Mouse (Mus musculus): ENCODE measurements at regions not wholly inside any gene's neighbourhood (a gene's known extent, or its start where the extent isn't known, plus 50 kb on each side); places are given as distances from the start of the nearest gene placed in this dataset.

DNA sequence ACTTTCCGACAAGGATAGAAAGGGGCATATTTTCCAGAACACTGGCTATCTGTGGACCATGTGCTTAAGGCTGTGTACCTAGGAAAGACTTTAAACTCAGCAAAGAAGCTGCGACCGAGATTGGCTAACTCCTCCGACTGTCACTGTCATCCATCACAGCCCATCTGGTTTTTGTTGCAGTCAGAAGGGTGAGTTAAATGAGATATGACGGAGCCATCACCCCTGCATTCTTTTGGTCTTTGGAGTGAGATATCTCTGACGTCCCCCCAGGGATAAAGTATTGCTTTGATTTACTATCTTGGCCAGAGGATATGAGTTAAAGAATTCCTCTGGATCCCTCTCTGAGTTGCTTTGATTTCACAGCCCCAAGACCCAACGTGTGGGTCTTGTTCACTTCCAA lies 160.0 kb upstream of the Ubash3b start:
- TF ChIP-seq EP300 (IDR thresholded peaks at IDR 0.05; ENCODE audit: low read depth) (no peak), CTCF (IDR thresholded peaks at IDR 0.05; ENCODE audit: low read depth) (no peak)
- H3K4me2 ChIP-seq (ENCODE audit: low read depth) = no peak overlapping the region
- H3K4me1 ChIP-seq (replicated peaks; ENCODE audit: control insufficient read depth in 2 of 2, insufficient read depth in 2 of 2, low read length in 1 of 2) = no peaks in the 10 kb centered on the region
- H3K27me3 ChIP-seq (ENCODE audit: control insufficient read depth, insufficient read depth, low read length) = no peaks in the 10 kb centered on the region
- H3K9me3 ChIP-seq (ENCODE audit: control insufficient read depth, low read length) = no peaks in the 10 kb centered on the region
- no peaks in the 10 kb centered on the region for H3K36me3 ChIP-seq (replicated peaks; ENCODE audit: control insufficient read depth, insufficient read depth, low read depth)
- DNase-seq (ENCODE audit: low read depth in 3 of 3, low spot score in 3 of 3) (no peak), ATAC-seq (ENCODE audit: insufficient read depth) (no peak)
- no peak overlapping the region for H3K9ac ChIP-seq (replicated peaks)
- no peak overlapping the region for H3K4me3 ChIP-seq (ENCODE audit: insufficient read depth in 1 of 2, low read depth in 2 of 2, low read length in 2 of 2)
- H3K27ac ChIP-seq = no peak overlapping the region
- 61% methylated on average over 7 of the region's 7 CpGs for WGBS (ENCODE audit: insufficient replicate concordance)

- DNase-seq (ENCODE audit: low read depth in 3 of 3, low spot score in 3 of 3) (no peak), ATAC-seq (ENCODE audit: insufficient read depth) (no peak)
- no peak overlapping the region for H3K27ac ChIP-seq
- TF ChIP-seq CTCF (IDR thresholded peaks at IDR 0.05; ENCODE audit: low read depth) (no peak), EP300 (IDR thresholded peaks at IDR 0.05; ENCODE audit: low read depth) (no peak)
- H3K4me1 ChIP-seq (replicated peaks; ENCODE audit: control insufficient read depth in 2 of 2, insufficient read depth in 2 of 2, low read length in 1 of 2) = no peaks in the 10 kb centered on the region
- no peak overlapping the region for H3K9ac ChIP-seq (replicated peaks)
- WGBS (ENCODE audit: insufficient replicate concordance) = 34% methylated on average over 2 of the region's 2 CpGs
- no peaks in the 10 kb centered on the region for H3K36me3 ChIP-seq (replicated peaks; ENCODE audit: control insufficient read depth, insufficient read depth, low read depth)
- H3K9me3 ChIP-seq (ENCODE audit: control insufficient read depth, low read length) = no peaks in the 10 kb centered on the region
- H3K4me2 ChIP-seq (ENCODE audit: low read depth) = no peak overlapping the region
- no peak overlapping the region for H3K4me3 ChIP-seq (ENCODE audit: insufficient read depth in 1 of 2, low read depth in 2 of 2, low read length in 2 of 2)
- no peaks in the 10 kb centered on the region for H3K27me3 ChIP-seq (ENCODE audit: control insufficient read depth, insufficient read depth, low read length)
Observed at GRCm38 (mm10) chr9:41319066-41319465, 157.6 kb upstream of the Ubash3b start.

- H3K4me2 ChIP-seq (ENCODE audit: low read depth) = no peak overlapping the region
- H3K9ac ChIP-seq (replicated peaks) = no peak overlapping the region
- no peaks in the 10 kb centered on the region for H3K9me3 ChIP-seq (ENCODE audit: control insufficient read depth, low read length)
- H3K27me3 ChIP-seq (ENCODE audit: control insufficient read depth, insufficient read depth, low read length) = no peaks in the 10 kb centered on the region
- H3K27ac ChIP-seq = no peak overlapping the region
- no peak for TF ChIP-seq CTCF (IDR thresholded peaks at IDR 0.05; ENCODE audit: low read depth)
- TF ChIP-seq EP300 (IDR thresholded peaks at IDR 0.05; ENCODE audit: low read depth) = no peak
- H3K36me3 ChIP-seq (replicated peaks; ENCODE audit: control insufficient read depth, insufficient read depth, low read depth) = no peaks in the 10 kb centered on the region
- no peak overlapping the region for H3K4me3 ChIP-seq (ENCODE audit: insufficient read depth in 1 of 2, low read depth in 2 of 2, low read length in 2 of 2)
- no peak for ATAC-seq (ENCODE audit: insufficient read depth)
- no peak for DNase-seq (ENCODE audit: low read depth in 3 of 3, low spot score in 3 of 3)
- H3K4me1 ChIP-seq (replicated peaks; ENCODE audit: control insufficient read depth in 2 of 2, insufficient read depth in 2 of 2, low read length in 1 of 2) = no peaks in the 10 kb centered on the region
Observed at GRCm38 (mm10) chr9:41306229-41306628, 144.7 kb upstream of the Ubash3b start.

GRCm38 (mm10) chr9:41303494-41303828 lies 142.0 kb upstream of the Ubash3b start:
- Histone ChIP-seq H3K9ac (replicated peaks) (no peak overlapping the region), H3K4me1 (replicated peaks; ENCODE audit: control insufficient read depth in 2 of 2, insufficient read depth in 2 of 2, low read length in 1 of 2) (no peaks in the 10 kb centered on the region), H3K27me3 (ENCODE audit: control insufficient read depth, insufficient read depth, low read length) (no peaks in the 10 kb centered on the region), H3K36me3 (replicated peaks; ENCODE audit: control insufficient read depth, insufficient read depth, low read depth) (no peaks in the 10 kb centered on the region), H3K4me3 (ENCODE audit: insufficient read depth in 1 of 2, low read depth in 2 of 2, low read length in 2 of 2) (no peak overlapping the region), H3K9me3 (ENCODE audit: control insufficient read depth, low read length) (no peaks in the 10 kb centered on the region), H3K4me2 (ENCODE audit: low read depth) (no peak overlapping the region), H3K27ac (no peak overlapping the region)
- TF ChIP-seq CTCF (IDR thresholded peaks at IDR 0.05; ENCODE audit: low read depth) (no peak), EP300 (IDR thresholded peaks at IDR 0.05; ENCODE audit: low read depth) (no peak)
- ATAC-seq (ENCODE audit: insufficient read depth) (no peak), DNase-seq (ENCODE audit: low read depth in 3 of 3, low spot score in 3 of 3) (no peak)
- WGBS (ENCODE audit: insufficient replicate concordance) = 62% methylated on average over 3 of the region's 3 CpGs

DNA sequence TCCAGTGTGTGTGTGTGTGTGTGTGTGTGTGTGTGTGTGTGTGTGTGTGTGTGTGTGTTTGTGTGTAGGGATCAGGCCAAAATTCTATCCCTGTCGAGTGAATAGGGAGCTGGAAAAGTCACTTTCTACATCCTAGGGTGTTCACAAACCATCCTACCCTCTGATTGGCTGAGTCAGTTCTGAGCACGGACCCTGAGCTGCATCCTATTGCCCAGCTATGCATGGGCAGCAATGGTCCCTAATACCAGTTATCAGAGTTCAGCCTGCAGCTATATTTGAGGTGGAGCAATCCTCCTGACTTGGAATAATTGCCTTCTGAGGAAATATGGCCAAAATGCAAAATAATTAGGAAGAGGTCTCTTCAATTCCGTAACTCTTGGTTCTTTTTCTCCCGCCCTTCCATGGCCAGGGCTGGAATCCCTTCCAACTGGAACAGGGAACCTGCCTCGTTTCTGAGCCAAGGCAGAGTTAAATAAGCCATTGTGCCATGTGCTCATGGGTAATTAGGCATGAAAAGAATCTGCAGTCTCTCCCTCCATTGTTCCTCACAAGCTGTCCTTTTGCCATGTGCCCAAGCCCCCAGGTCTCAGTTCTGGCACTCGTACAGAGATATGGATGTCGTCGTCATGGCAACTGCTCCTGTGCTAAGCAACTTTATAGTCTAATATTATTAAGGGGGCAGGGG lies 141.5 kb upstream of the Ubash3b start:
- no peak overlapping the region for H3K27ac ChIP-seq
- no peaks in the 10 kb centered on the region for H3K36me3 ChIP-seq (replicated peaks; ENCODE audit: control insufficient read depth, insufficient read depth, low read depth)
- H3K4me1 ChIP-seq (replicated peaks; ENCODE audit: control insufficient read depth in 2 of 2, insufficient read depth in 2 of 2, low read length in 1 of 2) = no peaks in the 10 kb centered on the region
- ATAC-seq (ENCODE audit: insufficient read depth) (no peak), DNase-seq (ENCODE audit: low read depth in 3 of 3, low spot score in 3 of 3) (no peak)
- TF ChIP-seq CTCF (IDR thresholded peaks at IDR 0.05; ENCODE audit: low read depth) (no peak), EP300 (IDR thresholded peaks at IDR 0.05; ENCODE audit: low read depth) (no peak)
- H3K9ac ChIP-seq (replicated peaks) = no peak overlapping the region
- no peak overlapping the region for H3K4me3 ChIP-seq (ENCODE audit: insufficient read depth in 1 of 2, low read depth in 2 of 2, low read length in 2 of 2)
- H3K27me3 ChIP-seq (ENCODE audit: control insufficient read depth, insufficient read depth, low read length) = no peaks in the 10 kb centered on the region
- 54% methylated on average over 8 of the region's 8 CpGs for WGBS (ENCODE audit: insufficient replicate concordance)
- H3K9me3 ChIP-seq (ENCODE audit: control insufficient read depth, low read length) = no peaks in the 10 kb centered on the region
- no peak overlapping the region for H3K4me2 ChIP-seq (ENCODE audit: low read depth)

All from liver, embryonic 14.5 days (tissue).